Mouse (Mus musculus): ENCODE measurements at regions not wholly inside any gene's neighbourhood (a gene's known extent, or its start where the extent isn't known, plus 50 kb on each side); places are given as distances from the start of the nearest gene placed in this dataset.
"Not testable (repeated sequence)": the region's sequence is repeated elsewhere in the genome, so short reads cannot be mapped to it uniquely, and the experiment has no call there.

DNA sequence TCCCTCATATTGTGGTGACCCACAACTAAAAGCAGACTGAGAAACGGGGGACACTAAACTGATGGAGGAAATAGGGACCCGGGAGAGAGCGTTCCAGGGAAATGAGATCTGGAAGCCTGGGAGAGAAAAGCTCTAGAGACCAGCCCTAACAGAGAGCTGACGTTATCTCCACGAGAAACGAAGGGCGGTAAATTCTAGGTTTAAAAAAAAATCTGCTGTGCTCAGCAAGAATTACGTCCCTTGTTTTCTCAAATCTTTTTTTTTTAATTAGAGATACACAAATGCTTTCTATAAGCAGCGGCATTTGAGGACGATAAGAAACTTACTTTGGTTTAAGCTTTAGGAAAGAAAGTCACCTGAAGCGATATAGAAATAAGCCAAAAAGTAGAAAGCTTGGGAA, 145.7 kb downstream of the Cand1 start:
- Histone ChIP-seq H3K4me3 (ENCODE audit: insufficient read depth, poor library complexity, severe bottlenecking) (no peak overlapping the region), H3ac (ENCODE audit: control insufficient read depth, insufficient read length, low read depth) (no peak overlapping the region), H3K27me3 (ENCODE audit: control insufficient read depth, insufficient read depth, insufficient read length) (no peaks in the 10 kb centered on the region), H3K79me2 (ENCODE audit: control insufficient read depth, insufficient read depth) (no peaks in the 10 kb centered on the region), H3K36me3 (ENCODE audit: control insufficient read depth, insufficient read depth) (no peaks in the 10 kb centered on the region), H3K79me3 (ENCODE audit: low read depth) (no peaks in the 10 kb centered on the region)
- TF ChIP-seq CTCF (IDR thresholded peaks at IDR 0.05; ENCODE audit: control insufficient read depth, insufficient read depth, insufficient read length) (no peak), MYOD1 (IDR thresholded peaks at IDR 0.05; ENCODE audit: control insufficient read depth, insufficient read length, low read depth) (no peak), MYOG (IDR thresholded peaks at IDR 0.05; ENCODE audit: control insufficient read depth, extremely low read depth, insufficient read length) (no peak), CEBPB (IDR thresholded peaks at IDR 0.05; ENCODE audit: low read depth) (no peak), MAX (IDR thresholded peaks at IDR 0.05) (no peak), USF1 (IDR thresholded peaks at IDR 0.05; ENCODE audit: low read depth) (no peak)

DNA sequence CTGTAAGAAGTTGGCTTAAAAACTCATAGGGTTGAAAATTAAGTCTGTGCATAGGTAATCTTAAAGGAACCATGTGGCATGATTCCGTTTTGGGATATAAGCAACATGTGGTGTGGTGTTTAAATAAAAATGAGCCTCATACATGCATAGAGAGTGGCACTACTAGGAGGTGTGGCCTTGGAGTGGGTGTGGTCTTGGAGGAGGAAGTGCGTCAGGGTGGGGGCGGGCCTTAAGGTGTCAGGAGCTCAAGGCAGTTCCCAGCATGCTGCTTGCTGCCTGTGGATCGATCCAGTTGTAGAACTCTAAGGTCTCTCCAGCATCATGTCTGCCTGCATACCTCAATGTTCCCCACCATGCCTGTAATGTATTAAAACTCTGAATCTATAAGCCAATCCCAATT, 152.0 kb downstream of the Cand1 start:
- Histone ChIP-seq H3K79me2 (ENCODE audit: control insufficient read depth, insufficient read depth) (no peaks in the 10 kb centered on the region), H3K36me3 (ENCODE audit: control insufficient read depth, insufficient read depth) (no peaks in the 10 kb centered on the region), H3K27me3 (ENCODE audit: control insufficient read depth, insufficient read depth, insufficient read length) (no peaks in the 10 kb centered on the region), H3ac (ENCODE audit: control insufficient read depth, insufficient read length, low read depth) (no peak overlapping the region), H3K79me3 (ENCODE audit: low read depth) (no peaks in the 10 kb centered on the region), H3K4me3 (ENCODE audit: insufficient read depth, poor library complexity, severe bottlenecking) (no peak overlapping the region)
- TF ChIP-seq CEBPB (IDR thresholded peaks at IDR 0.05; ENCODE audit: low read depth) (no peak), MYOD1 (IDR thresholded peaks at IDR 0.05; ENCODE audit: control insufficient read depth, insufficient read length, low read depth) (no peak), MAX (IDR thresholded peaks at IDR 0.05) (no peak), USF1 (IDR thresholded peaks at IDR 0.05; ENCODE audit: low read depth) (no peak)

DNA sequence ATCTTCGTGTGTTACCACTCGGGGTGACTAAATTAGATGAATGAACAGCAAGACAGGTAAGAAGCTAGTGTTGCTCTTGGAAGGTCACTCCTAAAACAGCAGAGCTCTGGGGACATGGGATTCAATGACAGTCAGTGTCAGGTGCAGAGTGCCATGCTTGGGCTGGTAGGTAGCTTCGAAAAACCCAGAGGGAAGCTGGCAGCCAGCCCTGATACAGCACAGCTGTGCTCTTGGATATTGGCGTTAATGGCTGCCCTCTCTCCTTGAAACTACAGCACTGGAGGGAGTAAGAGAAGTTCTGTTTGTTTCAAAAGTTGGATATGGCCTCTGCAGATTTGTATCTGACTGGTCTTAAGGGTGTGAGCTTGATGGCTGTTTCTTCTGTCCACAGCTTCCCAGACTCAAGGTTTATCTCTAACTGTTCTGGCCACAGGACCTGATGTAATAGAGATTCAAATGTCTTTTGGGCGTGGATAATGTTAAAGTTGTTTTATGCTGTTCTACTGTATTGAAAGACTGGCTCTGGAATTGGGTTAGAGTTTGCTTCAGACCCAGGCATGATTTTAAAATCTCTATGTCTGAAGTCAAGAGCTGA, 152.7 kb downstream of the Cand1 start:
- Histone ChIP-seq H3K79me2 (ENCODE audit: control insufficient read depth, insufficient read depth) (no peaks in the 10 kb centered on the region), H3K4me3 (ENCODE audit: insufficient read depth, poor library complexity, severe bottlenecking) (no peak overlapping the region), H3ac (ENCODE audit: control insufficient read depth, insufficient read length, low read depth) (no peak overlapping the region), H3K27me3 (ENCODE audit: control insufficient read depth, insufficient read depth, insufficient read length) (no peaks in the 10 kb centered on the region), H3K79me3 (ENCODE audit: low read depth) (no peaks in the 10 kb centered on the region), H3K36me3 (ENCODE audit: control insufficient read depth, insufficient read depth) (no peaks in the 10 kb centered on the region)
- no peak for TF ChIP-seq CEBPB (IDR thresholded peaks at IDR 0.05; ENCODE audit: low read depth)
- TF ChIP-seq MYOD1 (IDR thresholded peaks at IDR 0.05; ENCODE audit: control insufficient read depth, insufficient read length, low read depth) = no peak
- TF ChIP-seq CTCF (IDR thresholded peaks at IDR 0.05; ENCODE audit: control insufficient read depth, insufficient read depth, insufficient read length) = no peak
- no peak for TF ChIP-seq FOSL1 (IDR thresholded peaks at IDR 0.05; ENCODE audit: insufficient read depth, low read length, poor library complexity, severe bottlenecking)
- TF ChIP-seq MAX (IDR thresholded peaks at IDR 0.05) = no peak
- TF ChIP-seq USF1 (IDR thresholded peaks at IDR 0.05; ENCODE audit: low read depth) = no peak
- TF ChIP-seq MYOG (IDR thresholded peaks at IDR 0.05; ENCODE audit: control insufficient read depth, extremely low read depth, insufficient read length) = no peak

DNA sequence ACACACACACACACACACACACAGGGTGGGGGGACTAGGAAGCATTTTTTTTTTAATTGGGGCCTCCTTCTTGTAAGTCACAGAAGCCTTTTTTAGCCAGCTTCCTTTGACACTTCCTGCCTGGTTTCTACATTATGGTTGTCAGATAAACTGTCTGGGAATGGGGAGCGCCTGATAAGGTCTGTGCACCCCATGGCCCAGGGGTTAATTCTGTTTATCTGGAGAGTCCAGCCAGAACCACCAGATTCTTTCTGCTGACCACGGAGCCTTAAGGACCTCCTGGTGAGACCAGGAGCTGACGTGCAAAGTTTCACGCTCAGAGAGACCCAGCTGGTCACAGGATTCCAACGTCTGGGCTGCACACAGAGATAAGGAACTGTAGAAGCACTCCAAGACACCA, 153.4 kb downstream of the Cand1 start:
- Histone ChIP-seq H3K79me3 (ENCODE audit: low read depth) (no peaks in the 10 kb centered on the region), H3K79me2 (ENCODE audit: control insufficient read depth, insufficient read depth) (no peaks in the 10 kb centered on the region), H3K4me3 (ENCODE audit: insufficient read depth, poor library complexity, severe bottlenecking) (no peak overlapping the region), H3K27me3 (ENCODE audit: control insufficient read depth, insufficient read depth, insufficient read length) (no peaks in the 10 kb centered on the region), H3ac (ENCODE audit: control insufficient read depth, insufficient read length, low read depth) (no peak overlapping the region), H3K36me3 (ENCODE audit: control insufficient read depth, insufficient read depth) (no peaks in the 10 kb centered on the region)
- no peak for TF ChIP-seq MYOG (IDR thresholded peaks at IDR 0.05; ENCODE audit: control insufficient read depth, extremely low read depth, insufficient read length)
- no peak for TF ChIP-seq USF1 (IDR thresholded peaks at IDR 0.05; ENCODE audit: low read depth)
- TF ChIP-seq MYOD1 (IDR thresholded peaks at IDR 0.05; ENCODE audit: control insufficient read depth, insufficient read length, low read depth) = no peak

DNA sequence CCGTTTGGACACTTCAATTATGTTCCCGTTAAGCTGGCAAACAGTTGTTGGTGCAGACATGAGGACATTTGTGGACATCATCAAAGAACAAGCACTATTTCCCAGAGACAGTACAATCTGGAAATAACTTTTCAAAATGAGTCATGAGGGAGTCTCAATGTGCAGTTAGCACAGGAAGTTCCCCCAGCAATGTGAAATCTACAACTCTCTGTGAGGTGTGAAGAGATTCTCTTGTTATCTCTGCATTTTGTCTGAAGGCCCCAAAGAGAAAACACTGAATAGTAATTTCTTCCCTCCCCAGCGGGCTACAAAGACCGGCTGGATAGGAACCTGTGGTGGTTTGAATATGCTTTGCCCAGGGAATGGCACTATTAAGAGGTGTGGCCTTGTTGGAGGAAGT, 156.4 kb downstream of the Cand1 start:
- TF ChIP-seq FOSL1 (IDR thresholded peaks at IDR 0.05; ENCODE audit: insufficient read depth, low read length, poor library complexity, severe bottlenecking) = no peak
- TF ChIP-seq MYOD1 (IDR thresholded peaks at IDR 0.05; ENCODE audit: control insufficient read depth, insufficient read length, low read depth) = no peak
- no peak for TF ChIP-seq MAX (IDR thresholded peaks at IDR 0.05)
- no peak for TF ChIP-seq CEBPB (IDR thresholded peaks at IDR 0.05; ENCODE audit: low read depth)
- TF ChIP-seq CTCF (IDR thresholded peaks at IDR 0.05; ENCODE audit: control insufficient read depth, insufficient read depth, insufficient read length) = no peak
- no peak for TF ChIP-seq USF1 (IDR thresholded peaks at IDR 0.05; ENCODE audit: low read depth)
- no peak for TF ChIP-seq MYOG (IDR thresholded peaks at IDR 0.05; ENCODE audit: control insufficient read depth, extremely low read depth, insufficient read length)
- Histone ChIP-seq H3K27me3 (ENCODE audit: control insufficient read depth, insufficient read depth, insufficient read length) (no peaks in the 10 kb centered on the region), H3K79me2 (ENCODE audit: control insufficient read depth, insufficient read depth) (no peaks in the 10 kb centered on the region), H3K36me3 (ENCODE audit: control insufficient read depth, insufficient read depth) (no peaks in the 10 kb centered on the region), H3ac (ENCODE audit: control insufficient read depth, insufficient read length, low read depth) (no peak overlapping the region), H3K4me3 (ENCODE audit: insufficient read depth, poor library complexity, severe bottlenecking) (no peak overlapping the region), H3K79me3 (ENCODE audit: low read depth) (no peaks in the 10 kb centered on the region)

DNA sequence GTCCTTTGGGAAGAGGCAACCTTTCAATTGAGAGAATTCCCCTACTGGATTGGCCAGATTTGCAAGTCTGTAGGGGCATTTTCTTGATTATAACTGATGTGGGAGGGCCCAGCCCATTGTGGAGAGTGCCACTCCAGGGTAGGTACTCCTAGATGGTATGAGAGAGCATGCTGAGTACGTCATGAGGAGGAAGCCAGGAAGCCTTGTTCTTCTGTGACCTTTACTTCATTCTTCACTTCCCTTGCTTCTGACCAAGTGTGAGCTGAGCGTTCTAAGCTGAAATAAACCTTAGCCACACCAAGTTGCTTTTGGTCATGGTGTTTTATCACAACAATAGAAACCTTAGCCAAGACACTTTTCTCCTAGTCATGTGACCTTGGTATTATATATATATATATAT, 157.0 kb downstream of the Cand1 start:
- no peaks in the 10 kb centered on the region for H3K79me3 ChIP-seq (ENCODE audit: low read depth)
- TF ChIP-seq FOSL1 (IDR thresholded peaks at IDR 0.05; ENCODE audit: insufficient read depth, low read length, poor library complexity, severe bottlenecking) = no peak
- TF ChIP-seq USF1 (IDR thresholded peaks at IDR 0.05; ENCODE audit: low read depth) = no peak
- TF ChIP-seq MAX (IDR thresholded peaks at IDR 0.05) = no peak
- no peak for TF ChIP-seq CEBPB (IDR thresholded peaks at IDR 0.05; ENCODE audit: low read depth)
- TF ChIP-seq MYOD1 (IDR thresholded peaks at IDR 0.05; ENCODE audit: control insufficient read depth, insufficient read length, low read depth) = no peak
- TF ChIP-seq CTCF (IDR thresholded peaks at IDR 0.05; ENCODE audit: control insufficient read depth, insufficient read depth, insufficient read length) = no peak
- H3K27me3 ChIP-seq (ENCODE audit: control insufficient read depth, insufficient read depth, insufficient read length) = no peaks in the 10 kb centered on the region
- H3K36me3 ChIP-seq (ENCODE audit: control insufficient read depth, insufficient read depth) = no peaks in the 10 kb centered on the region
- H3K79me2 ChIP-seq (ENCODE audit: control insufficient read depth, insufficient read depth) = no peaks in the 10 kb centered on the region
- H3K4me3 ChIP-seq (ENCODE audit: insufficient read depth, poor library complexity, severe bottlenecking) = no peak overlapping the region
- H3ac ChIP-seq (ENCODE audit: control insufficient read depth, insufficient read length, low read depth) = no peak overlapping the region

DNA sequence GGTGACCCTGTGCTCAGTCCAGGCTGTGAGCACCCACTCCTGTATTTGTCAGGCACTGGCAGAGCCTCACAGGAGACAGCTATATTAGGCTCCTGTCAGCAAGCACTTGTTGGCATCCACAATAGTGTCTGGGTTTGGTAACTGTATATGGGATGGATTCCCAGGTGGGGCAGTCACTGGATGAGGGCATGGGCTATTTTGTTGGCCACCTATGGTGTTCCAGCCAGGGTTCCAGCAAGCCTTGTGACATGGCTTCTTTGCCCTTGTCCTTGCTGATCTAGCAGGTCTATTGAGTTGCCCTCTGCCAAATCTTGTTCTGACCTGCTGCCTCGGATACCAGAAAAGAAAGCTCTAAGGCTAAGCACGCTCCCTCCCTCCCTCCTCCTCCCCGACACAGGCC, 158.1 kb downstream of the Cand1 start:
- not testable (repeated sequence) for H3K79me3 ChIP-seq (ENCODE audit: low read depth); H3K36me3 ChIP-seq (ENCODE audit: control insufficient read depth, insufficient read depth); H3K27me3 ChIP-seq (ENCODE audit: control insufficient read depth, insufficient read depth, insufficient read length); H3K4me3 ChIP-seq (ENCODE audit: insufficient read depth, poor library complexity, severe bottlenecking); H3K79me2 ChIP-seq (ENCODE audit: control insufficient read depth, insufficient read depth); H3ac ChIP-seq (ENCODE audit: control insufficient read depth, insufficient read length, low read depth)

All from C2C12 (cell line).